Mouse (Mus musculus): ENCODE measurements around the gene H1foo.

H1foo gene

GRCm38 (mm10) chr6:115927292-115928242 is 17.2 kb upstream of the H1foo start:
- DNase-seq (ENCODE audit: low read depth, low spot score) = no peak

DNA sequence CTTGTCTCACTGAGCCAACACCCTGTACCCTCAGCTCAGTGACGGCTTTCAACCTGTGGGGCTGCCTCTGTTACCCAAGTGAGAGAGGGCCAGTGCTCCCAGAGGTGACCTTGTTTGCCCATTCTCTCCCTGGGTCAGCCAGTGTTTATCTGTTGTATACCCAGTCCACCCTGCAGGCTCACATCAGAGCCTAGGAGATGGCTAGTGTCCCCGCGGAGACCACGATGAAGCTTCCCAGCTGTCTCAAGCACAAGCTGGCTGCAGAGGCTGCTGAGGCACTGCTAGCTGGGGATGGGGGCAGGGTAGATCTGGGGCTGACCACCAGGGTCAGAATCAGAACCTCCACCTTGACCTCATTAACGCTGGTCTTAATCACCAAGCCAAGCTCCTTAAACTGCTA is 14.7 kb upstream of the H1foo start:
- DNase-seq (ENCODE audit: low read depth, low spot score) = peak; percentile 79

DNA sequence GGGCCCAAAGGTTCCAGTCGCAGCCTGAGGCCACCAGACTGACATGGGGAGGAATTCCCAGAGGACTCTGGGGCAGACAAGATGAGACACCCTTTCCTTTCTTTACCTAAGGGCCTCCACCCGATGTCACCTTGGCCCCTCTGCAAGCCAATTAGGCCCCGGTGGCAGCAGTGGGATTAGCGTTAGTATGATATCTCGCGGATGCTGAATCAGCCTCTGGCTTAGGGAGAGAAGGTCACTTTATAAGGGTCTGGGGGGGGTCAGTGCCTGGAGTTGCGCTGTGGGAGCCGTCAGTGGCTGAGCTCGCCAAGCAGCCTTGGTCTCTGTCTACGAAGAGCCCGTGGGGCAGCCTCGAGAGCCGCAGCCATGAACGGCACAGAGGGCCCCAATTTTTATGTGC is 13.1 kb upstream of the H1foo start, which contains the start of gene Rho:
Gene Rho (plus strand): TSS at position 110 of the 400 bp plus-strand sequence.
- DNase-seq (ENCODE audit: low read depth, low spot score) = peak; percentile 96

GRCm38 (mm10) chr6:115932391-115932790 is 12.3 kb upstream of the H1foo start:
- DNase-seq (ENCODE audit: low read depth, low spot score) = no peak

DNA sequence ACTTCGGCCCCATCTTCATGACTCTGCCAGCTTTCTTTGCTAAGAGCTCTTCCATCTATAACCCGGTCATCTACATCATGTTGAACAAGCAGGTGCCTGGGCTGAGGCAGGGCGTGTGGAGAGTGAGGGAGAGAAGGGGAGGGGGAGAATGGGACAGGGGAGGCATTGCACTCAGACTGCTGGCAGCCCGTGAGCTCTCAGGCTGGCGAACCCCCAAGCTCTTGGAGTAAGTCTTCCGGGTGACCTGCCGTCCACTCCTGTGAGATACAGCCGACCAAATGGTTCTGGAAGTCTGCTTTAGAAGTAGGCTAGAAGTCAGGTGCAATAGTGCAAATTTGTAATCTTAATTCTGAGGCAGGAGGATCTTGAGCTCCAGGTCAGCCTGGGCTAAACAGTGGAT is 9.2 kb upstream of the H1foo start:
- DNase-seq (ENCODE audit: low read depth, low spot score) = no peak

- no peak for DNase-seq (ENCODE audit: low read depth, low spot score)
Measured at GRCm38 (mm10) chr6:115938011-115938410, 6.7 kb upstream of the H1foo start.

GRCm38 (mm10) chr6:115938798-115939197 is 5.9 kb upstream of the H1foo start:
- peak; percentile 96 for DNase-seq (ENCODE audit: low read depth, low spot score)

DNA sequence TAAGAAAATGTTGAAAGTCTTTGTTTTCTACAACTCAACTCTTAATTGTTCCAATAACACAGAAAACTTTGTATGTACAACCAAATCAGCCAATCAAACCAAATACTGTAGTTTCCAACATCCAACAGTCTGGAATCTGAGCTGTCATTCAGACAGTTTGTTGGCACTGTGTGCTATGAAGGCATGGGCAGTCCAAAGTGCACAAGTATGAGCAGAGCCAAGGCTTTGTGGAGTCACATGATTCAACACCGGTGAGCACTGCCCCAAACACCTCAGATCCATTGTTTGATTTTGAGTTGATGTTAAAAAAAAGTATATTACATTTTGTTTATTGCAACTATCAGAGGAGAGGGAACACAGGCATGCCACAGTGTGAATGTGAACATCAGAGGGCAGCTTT is 4.1 kb upstream of the H1foo start:
- DNase-seq (ENCODE audit: low read depth, low spot score) = no peak

GRCm38 (mm10) chr6:115941128-115941527 is 3.6 kb upstream of the H1foo start:
- DNase-seq (ENCODE audit: low read depth, low spot score) = no peak

GRCm38 (mm10) chr6:115943498-115944427 is 975 bp upstream of the H1foo start:
- DNase-seq (ENCODE audit: low read depth, low spot score) = no peak

DNA sequence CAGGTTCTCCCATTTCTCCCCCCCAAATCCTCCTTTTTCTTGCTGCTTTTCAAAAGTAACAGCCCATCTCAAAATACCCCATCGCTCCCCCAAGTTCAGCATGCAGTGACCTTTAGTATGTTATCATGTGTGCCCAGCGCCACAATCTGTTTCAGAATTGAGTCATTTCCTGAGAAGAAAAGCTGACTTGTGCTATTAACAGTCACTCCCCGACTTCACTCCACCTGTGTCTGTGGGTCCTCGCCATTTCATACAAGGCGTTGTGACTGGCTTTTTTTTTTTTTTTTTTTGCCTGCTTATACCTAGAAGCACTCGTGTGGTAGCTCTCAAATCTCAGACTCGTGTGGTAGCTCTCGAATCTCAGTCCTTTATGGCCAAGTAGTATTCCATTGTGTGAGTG is 895 bp downstream of the H1foo start:
- DNase-seq (ENCODE audit: low read depth, low spot score) = no peak

DNA sequence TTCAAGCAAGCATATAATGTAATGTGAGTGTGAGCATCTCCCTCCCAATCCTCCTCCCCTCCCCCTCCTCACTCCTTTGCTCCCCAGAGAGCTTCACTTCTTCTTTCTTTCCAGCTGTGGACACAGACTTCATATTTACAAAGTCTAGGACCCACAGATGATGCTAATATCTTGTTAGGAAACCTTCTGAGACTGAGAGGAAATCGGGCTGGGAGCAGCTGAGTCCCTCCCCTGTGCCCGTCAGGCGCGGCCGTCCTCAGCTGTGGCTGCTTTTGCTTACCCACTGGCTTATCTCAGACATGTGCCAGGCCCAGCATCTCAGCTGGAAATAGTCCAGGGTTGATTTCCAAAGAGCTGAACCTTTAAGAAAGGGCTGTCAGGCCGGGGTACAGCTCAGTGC is 1.7 kb downstream of the H1foo start:
- no peak for DNase-seq (ENCODE audit: low read depth, low spot score)

DNA sequence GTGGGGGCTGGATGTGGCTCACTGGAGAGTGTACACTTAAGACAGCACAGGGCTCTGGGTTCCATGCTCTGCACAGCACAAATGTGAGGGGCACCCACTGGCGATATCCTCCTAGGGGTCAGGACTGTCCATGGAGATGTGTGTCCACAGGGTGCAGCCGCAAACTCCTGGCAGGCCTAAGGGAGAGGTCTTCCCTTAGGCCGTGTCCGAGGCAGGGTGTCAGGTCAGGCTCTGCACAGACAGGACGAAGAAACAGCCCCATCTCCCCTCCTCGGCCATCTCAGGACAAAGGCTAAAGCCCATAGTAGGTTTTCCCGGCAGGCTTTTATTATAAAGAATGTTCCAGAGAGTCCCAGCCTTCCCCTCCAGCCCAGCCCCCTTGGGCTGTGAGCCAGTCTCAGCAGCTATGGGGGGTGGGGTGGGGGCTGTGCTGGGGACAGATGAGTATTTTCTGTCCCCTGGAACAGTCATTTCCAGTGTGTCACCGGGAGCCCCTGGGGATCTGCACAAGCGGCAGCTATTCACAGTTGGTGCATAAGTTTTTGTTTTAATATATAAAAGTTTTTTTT is 9.9 kb downstream of the H1foo start:
- DNase-seq (ENCODE audit: low read depth, low spot score) = no peak

DNA sequence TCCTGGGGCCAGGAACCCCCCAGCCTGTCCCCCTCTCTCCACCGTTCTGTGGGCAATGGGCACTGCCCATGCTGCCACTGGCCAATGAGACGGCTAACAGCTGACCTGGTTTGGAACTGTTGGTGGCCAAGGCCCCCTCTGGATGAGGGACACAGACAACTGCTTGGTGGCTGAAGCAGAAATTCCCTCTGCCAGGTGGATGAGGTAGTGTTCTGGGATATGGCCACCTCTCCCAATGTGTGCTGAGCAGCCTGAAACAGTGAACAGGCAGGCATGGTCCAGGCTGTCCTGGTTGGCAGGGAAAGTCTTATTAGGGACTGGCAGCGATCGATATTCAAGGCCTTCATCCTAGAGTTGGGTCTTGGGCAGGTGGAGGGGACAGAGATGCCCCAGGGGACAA is 10.4 kb downstream of the H1foo start:
- DNase-seq (ENCODE audit: low read depth, low spot score) = no peak

DNA sequence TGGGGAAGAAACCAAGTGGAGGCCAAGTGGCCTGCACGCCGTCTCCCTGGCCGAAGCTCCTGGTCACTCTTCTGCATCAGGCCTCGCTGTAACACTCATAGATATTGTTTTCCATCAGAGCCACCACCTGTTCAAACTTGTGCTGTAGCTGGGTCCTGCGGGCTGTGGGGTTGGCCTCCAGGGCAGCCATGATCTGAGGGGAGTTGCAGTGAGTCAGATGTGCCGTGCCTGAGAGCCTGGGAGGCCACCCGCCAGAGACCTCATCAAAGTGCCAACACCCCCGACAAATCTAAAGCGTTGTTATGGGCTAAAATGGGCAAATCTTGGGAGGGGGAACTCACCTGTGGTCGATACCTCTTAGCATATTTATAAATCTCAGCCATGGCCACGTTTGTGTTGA is 10.9 kb downstream of the H1foo start:
- no peak for DNase-seq (ENCODE audit: low read depth, low spot score)

GRCm38 (mm10) chr6:115956418-115956921 is 11.7 kb downstream of the H1foo start:
- no peak for DNase-seq (ENCODE audit: low read depth, low spot score)

DNA sequence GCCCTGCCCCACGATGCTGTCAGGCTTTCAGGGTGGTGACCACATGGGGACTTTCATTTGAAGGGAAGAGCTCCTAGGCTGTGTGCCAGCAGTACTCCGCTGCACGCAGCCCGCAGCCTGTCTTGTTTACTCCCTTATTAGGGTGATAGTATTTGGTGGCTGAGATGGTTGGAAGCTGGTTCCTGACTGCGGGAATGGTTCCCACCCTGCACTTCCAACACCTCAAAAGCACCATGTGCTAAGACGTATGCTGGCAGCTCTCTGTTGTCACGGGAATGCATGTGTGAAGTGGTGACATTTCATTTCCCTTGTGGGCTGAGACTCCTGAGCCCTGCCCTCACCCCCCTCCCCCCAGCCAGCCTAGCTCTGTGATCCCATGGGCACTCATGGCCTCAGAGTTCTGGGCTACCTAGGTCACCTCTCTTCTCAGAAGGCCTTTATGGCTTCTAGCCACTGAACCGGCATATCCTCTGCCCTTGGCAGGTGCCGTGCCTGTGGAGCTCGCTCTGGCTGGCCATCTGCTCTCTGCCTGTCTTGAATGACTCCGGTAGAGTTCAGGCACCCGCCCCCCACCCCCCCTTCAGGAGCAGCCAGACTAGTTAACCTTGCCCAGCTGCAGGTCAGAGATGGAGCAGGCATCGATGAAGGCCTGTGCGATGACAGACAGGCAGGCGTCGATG is 12.3 kb downstream of the H1foo start:
- no peak for DNase-seq (ENCODE audit: low read depth, low spot score)

DNA sequence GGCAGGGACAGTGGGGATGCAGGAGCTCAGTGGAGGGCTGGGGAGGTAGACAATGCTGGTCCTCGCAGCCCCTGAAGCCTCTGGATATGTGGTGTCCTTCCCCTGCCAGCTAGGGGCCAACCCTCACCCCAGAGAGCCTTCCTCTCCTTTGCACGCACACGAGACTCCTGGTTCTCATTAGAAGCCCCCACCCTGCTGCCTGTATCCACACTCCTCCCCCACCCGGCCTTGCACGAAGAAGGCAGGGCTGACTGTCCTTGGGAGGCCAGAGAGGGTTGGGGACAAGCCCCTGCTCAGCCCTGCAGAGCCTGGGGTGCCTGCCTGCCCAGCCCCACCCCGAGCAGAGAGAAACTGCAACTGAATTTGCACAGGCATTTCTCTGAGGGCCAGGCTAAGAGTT is 12.9 kb downstream of the H1foo start:
- no peak for DNase-seq (ENCODE audit: low read depth, low spot score)

GRCm38 (mm10) chr6:115958445-115958844 is 13.7 kb downstream of the H1foo start:
- no peak for DNase-seq (ENCODE audit: low read depth, low spot score)

- no peak for DNase-seq (ENCODE audit: low read depth, low spot score)
Measured at GRCm38 (mm10) chr6:115959151-115959691, 14.5 kb downstream of the H1foo start.

DNA sequence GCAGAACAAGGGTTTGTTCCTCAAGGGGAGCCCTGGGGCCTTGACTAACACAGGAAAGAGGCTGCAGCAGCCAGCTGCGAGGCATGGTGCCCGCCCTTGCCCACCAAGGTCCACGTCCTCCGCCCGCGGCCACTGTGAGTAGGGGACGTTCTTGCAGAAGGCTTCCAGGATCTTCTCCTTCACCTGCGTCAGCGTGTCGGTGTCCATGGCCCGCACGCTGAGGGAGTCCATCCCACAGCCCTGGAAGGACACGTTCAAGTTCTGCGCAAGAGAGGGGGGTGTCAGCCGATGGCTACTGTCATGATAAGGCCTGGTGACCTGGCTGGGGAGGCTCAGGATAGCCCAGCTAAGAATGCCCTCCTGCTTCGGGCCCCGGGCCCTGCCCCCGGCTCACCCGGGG is 15.6 kb downstream of the H1foo start:
- no peak for DNase-seq (ENCODE audit: low read depth, low spot score)
